Mouse (Mus musculus) spleen, postnatal 10 days (tissue): ENCODE results near the gene Mmaa.

ENCODE experiments used
- DNase-seq, 2 experiments: peaks; one replicate each; pipeline ENCODE4 v3.0.0; 2021 to 2022; ENCODE audit warnings: low spot score in 2 of 2

Mmaa gene

DNA sequence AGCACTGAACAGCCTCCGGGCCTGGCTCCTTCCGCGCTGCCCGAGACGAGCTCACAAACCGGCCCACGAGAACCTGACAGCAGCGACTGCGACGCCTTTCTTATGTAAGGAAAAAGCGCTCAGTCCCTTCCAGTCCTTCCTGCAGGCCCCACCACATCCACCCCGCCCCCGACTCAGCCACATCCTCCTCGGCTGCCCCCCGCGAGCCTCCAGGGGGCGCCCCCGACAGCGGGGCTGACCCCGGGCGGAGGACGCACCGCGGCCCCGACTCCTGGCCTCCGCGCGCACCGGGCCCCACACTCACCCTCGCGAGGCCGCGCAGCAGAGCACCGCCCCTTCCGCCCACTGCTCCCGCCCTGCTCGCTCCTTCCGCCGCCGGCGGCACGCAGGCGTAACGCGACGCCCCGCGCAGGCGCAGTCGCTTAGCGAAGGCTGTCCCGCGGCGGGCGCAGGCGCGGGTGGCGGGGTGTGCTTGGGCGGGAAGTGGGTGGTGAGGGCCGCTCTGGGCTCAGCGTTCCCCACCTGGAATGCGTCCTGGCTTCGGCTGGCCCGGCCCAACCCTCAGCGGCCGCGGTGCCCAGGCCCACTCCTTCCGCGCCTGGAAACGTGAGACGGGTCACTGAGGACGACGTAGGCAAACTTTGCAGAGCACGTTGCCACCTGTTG is at the start of gene Mmaa:
TSS of gene Mmaa (minus strand) at position 328 of the 666 bp plus-strand sequence.
- DNase-seq = peak; percentile 91 to 97

DNA sequence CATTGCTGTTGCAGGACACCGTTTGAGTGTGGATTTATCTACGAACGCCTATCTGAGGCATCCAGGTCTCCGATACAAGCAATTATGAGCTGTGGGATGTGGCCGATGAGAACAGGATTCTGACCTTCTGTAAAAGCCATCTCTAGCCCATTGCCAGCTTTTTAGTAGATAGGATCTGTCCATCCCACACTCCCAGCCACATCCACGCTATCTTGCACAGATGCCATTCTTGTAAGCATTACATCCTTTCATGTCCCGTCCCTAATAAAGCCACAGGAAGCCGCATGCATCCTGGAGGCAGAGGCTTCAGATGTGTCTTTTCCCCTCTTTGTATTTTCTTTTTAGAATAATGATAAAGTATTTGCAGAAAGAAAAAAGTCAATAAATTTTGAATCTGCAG is 46.5 kb upstream of the Mmaa start:
- DNase-seq = no peak

- DNase-seq = peak in 1 of 2 experiments; percentile 42
These were observed 44.8 kb upstream of the Mmaa start for GRCm38 (mm10) chr8:79339555-79339954.

- DNase-seq = no peak
These were observed 43.9 kb upstream of the Mmaa start for GRCm38 (mm10) chr8:79338619-79339018.

- no peak for DNase-seq
These were observed 37.6 kb upstream of the Mmaa start for GRCm38 (mm10) chr8:79332109-79332900.

- no peak for DNase-seq
These were observed 36.8 kb upstream of the Mmaa start for GRCm38 (mm10) chr8:79331571-79331970.

DNA sequence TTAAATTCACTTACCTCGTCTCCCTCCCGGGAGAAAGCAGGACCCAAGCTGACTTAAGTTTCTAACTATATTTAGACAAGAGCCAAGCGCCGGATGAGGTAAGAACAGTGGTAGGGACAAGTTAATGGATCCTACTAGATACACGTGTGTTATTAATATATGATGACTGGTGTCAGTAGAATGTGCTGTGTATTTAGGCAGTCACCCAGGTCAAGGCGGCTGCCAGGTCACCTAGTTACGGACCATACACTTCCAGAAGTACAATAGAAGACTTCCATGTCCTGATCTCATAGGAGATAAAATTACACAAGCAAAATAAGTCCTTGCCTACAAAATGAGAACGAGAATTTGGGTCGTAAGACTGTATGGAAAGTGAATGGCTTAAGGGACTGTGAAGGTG is 36.3 kb upstream of the Mmaa start:
- no peak for DNase-seq

DNA sequence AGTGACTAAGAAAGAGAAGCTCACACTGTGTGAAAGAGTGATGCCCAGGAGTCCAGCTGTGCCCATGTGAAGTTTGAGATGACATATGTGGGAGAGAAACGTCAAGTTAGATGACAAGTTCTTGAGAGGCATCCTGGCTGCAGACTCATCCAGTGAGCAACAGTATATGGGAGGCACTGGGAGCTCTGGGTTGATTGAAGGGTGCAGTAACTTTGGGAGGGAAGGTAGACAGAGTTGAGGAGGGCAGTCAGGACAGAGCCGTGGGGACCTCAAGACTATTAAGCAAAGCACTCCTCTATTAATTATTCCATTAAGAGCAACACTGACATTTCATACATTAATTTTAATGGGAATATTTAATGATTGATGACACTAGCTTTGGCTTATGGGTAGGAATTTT is 35.0 kb upstream of the Mmaa start:
- no peak for DNase-seq

GRCm38 (mm10) chr8:79329182-79329581 is 34.4 kb upstream of the Mmaa start:
- peak in 1 of 2 experiments; percentile 32 for DNase-seq

DNA sequence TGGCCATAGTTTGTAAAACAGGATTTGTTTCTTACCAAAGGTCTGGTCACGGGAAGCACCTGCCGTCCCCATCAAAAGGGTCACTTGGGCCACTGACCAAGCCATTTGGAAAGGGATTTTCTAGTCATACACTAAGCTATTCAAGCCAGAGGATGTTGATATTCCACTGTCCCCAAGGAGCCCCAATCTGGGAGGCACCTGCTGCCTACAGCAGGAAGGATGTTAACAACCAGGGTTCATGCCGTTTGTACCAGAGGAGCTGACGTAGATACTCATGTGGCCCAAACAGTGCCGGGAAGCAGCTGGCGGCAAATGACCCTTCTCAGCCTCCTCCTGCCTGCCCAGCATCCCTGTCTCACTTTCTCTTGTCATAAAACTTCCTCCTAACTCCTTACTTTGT is 30.8 kb upstream of the Mmaa start:
- no peak for DNase-seq

DNA sequence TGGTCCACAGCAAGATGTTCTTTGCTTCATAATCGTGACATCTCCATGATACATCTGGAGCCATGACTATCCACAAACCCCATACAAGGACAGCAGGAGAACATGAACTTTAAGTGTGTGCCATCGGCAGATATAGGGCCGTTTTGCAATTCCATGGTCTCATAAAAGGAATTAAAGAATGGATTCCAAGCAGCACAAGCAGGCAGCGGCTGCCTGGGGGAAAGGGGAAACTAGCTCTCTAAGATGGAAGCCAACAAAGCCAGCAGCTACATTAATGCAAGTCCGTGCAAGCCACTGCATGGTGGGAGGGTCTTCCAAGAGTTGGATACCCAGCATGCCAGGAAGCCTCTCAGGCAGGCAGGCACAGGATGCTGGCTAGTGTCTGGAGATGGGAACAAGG is 30.2 kb upstream of the Mmaa start:
- no peak for DNase-seq

DNA sequence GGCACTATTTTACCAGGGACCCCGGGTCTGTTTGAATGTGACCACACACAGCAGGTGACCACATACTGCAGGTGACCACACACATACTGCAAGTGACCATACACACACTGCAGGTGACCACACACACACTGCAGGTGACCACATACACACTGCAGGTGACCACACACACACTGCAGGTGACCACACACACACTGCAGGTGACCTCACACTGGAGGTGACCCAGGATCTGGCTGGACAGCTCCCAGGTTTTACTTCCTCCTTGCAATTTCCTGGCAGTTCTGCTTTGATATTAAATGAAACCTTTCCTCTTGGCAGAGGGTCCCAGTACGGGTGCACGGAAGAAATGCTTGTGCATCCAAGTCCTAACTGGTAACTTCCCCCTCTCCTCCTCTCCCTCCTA is 29.3 kb upstream of the Mmaa start:
- DNase-seq = no peak

GRCm38 (mm10) chr8:79323121-79323520 is 28.4 kb upstream of the Mmaa start:
- DNase-seq = no peak

GRCm38 (mm10) chr8:79310801-79311200 is 16.1 kb upstream of the Mmaa start:
- no peak for DNase-seq

DNA sequence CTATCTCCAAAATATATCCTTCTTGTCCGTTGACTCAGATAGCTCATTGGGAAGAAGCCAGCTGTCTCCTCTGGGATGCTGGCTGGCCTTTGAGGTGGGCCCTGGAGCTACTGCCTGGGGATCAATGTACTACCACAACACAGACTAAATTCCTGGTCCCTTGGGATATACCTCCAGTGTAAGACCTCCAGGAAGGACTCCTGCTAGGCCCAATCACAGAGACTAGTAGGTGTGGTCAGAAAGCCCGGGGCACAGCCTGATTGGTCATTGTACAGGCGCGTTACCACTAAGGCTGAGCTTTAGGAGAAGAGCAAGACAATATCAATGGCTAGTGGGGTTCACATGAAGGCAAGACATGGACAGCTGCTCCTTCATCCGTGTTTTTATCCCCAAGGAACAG is 11.2 kb upstream of the Mmaa start:
- DNase-seq = no peak

DNA sequence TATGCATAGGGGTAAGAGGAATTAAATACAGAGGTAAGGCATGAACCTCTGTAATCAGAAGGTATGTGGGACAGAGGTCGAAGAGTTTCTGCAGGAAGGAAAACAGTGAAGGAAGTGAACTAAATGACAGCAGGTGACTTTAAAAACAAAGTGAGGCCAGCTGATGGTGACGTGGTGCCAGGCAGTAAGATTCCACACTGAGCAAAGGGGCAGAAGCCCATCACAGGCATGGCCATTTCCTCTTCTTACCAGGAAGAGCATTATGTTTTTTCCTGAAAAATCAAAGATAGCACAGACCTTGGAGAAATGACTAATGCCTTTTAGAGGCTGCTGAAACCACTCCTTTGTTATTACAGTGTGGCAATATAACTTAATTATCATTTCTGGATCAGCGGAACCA is 6.8 kb upstream of the Mmaa start:
- no peak for DNase-seq

DNA sequence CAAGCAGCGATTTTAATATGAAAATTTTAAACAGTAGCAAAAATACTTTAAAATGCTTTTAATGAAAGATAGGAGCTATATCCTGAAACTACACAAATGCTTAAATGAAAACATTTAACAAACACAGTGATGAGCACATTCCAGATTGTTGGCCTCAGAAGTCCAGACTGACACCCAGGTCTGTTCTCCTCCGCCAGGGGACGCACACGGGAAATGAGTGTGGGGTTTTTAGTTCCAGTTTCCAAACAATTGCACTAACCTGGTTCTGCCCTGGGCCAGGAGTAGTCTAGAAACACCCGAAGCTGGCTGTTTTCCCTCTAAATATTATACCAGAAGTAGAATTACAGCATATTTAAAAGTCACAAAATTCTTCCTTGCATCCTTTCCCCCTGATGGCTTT is 5.0 kb upstream of the Mmaa start:
- no peak for DNase-seq

DNA sequence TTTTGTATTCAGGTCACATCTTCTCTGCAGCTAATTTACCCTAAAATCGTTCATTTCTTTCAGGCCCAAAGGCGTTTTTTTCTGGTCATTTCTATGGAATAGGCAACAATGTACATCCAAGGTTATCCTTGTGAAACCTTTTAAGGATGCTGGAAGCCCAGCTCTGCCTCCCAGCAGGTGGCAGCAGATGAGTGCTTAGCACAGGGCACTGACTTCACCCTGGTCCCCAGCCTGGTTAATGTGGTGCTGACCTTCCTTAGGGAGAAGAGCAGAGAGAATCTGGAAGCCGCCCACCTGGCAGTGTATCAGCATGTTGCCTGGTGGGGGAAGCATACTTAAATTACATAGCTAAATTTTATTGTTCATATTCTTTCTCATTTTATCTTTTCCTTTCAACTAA is 3.0 kb upstream of the Mmaa start:
- peak; percentile 18 to 56 for DNase-seq

DNA sequence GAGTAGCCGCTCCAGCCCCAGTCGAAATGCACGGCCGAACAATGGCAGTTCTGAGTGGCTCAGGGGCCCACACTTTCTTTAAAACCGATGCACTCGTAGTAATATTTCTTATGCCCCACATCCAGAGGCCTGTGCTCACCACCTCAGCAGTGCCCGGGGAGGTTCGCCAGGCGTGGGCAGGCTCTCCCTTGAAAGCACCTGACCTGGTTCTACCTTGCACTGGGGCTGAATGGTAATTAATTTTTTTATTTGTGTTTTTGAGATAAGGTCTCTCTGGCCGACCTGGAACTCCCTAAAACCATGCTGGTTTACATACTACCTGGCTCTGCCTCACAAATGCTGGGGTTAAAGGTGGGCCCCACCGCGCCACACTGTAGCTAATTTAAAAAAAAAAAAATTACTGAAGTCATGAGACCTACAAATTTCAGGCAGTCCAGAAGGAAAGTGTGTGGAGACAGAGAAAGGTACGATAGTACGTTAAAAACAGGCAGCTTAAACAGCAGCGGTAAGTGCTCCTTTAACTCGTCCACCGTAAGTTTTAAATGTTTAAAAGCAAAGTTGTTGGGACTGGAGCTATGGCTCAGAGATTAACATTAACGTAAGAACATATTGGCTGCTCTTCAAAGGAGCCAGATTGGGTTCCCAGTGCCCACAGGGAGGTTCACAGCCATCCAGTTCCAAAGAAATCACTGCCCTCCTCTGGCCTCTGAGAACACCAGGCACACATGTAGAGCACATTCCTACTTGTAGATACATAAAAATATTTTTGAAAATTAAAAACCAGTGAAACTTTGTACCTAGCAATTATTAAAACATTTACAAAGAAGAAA is 754 bp upstream of the Mmaa start:
- DNase-seq = no peak

- DNase-seq = no peak
These were observed 896 bp downstream of the Mmaa start for GRCm38 (mm10) chr8:79293841-79294240.

DNA sequence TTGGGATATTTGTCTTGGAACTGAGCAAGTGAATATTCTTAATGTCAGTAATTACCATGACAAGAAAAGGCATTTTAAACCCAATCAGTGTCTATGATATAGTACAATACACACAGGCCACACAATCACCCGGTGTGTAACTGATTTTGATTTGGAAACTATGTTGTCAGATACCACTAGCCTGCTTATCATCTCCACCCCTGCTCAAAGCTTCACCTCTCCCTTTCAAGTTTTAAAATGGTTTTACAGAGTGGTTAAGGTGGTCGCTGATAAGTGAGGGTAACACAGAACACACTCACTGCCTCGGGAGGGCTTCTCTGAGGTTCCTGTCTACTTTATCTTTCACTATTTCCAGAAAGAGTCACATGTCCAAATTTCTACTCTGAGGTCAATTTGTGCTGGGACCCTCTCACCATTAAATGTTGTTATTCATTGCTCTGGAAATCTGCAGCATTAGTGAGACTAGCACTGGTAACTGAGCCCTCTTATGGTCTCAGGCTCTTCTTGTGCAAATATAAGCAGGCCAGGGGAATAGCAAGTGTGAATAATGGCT is 1.9 kb downstream of the Mmaa start:
- no peak for DNase-seq

DNA sequence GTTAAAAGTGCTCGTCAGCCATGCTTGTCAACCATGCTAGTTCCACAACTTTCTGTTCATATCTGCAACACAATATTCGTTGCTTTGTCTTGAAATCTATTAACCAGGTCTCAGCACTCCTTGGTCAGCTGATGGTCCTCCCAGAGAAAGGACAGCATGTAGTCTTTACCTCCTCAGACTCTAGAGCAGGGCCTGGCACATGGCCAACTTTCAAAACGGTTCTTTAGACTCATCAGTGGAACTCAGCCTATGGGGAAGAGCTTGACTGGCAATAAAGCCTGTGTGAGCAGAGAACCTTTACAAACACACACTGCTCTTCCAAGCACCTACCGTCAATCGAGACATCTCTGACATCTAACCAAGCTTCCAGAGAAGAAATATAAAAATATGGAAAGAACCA is 5.1 kb downstream of the Mmaa start:
- DNase-seq = peak in 1 of 2 experiments; percentile 28
